Mouse (Mus musculus) liver, embryonic 14.5 days (tissue): ENCODE measurements around the gene Ube2n. TPM values are rescaled to one million over a fixed set of nuclear protein-coding genes. Genes with fewer than 3 reads are reported as not detected.
"Not testable (repeated sequence)": the region's sequence is repeated elsewhere in the genome, so short reads cannot be mapped to it uniquely, and the experiment has no call there.

Source experiments
- ATAC-seq: fragments of 200-750 bp; cut with Nextera tagmentation; 2 replicates; pipeline ENCODE4 v1.8.0; 2017; ENCODE audit warnings: moderate number of reproducible peaks, mild to moderate bottlenecking, moderate library complexity; ENCODE audit not compliant: insufficient read depth
- DNase-seq, 3 experiments: peaks; one replicate each; pipeline ENCODE4 v3.0.0-alpha.2; 2012 to 2013; ENCODE audit warnings: low read depth in 3 of 3, low spot score in 3 of 3
- H3K27ac ChIP-seq: fragments of 300-500 bp; sonication (generic); 2 replicates; pipeline ENCODE4 v1.5.1; 2014; ENCODE audit warnings: moderate library complexity, mild to moderate bottlenecking, control low read depth, inconsistent platforms
- H3K27me3 ChIP-seq: fragments of 300-500 bp; sonication (generic); 2 replicates; pipeline ENCODE4 v1.6.1; 2014; ENCODE audit warnings: mild to moderate bottlenecking, low read length, moderate library complexity; ENCODE audit not compliant: control insufficient read depth, insufficient read depth
- H3K36me3 ChIP-seq: fragments of 300-500 bp; sonication (generic); replicated peaks from 2 replicates; pipeline ENCODE4 v1.6.1; 2014; ENCODE audit warnings: low read depth; ENCODE audit not compliant: control insufficient read depth, insufficient read depth
- H3K4me1 ChIP-seq, 2 experiments: fragments of 200-500 bp in 1 of 2; fragments of 300-500 bp in 1 of 2; sonication (generic) in 1 of 2; replicated peaks; 2 replicates each; pipeline ENCODE4 v1.6.1; 2012 to 2014; ENCODE audit warnings: antibody characterized with exemption in 1 of 2, inconsistent platforms in 1 of 2, low read length in 1 of 2; ENCODE audit not compliant: control insufficient read depth in 2 of 2, insufficient read depth in 2 of 2
- H3K4me2 ChIP-seq: fragments of 300-500 bp; sonication (generic); 2 replicates; pipeline ENCODE4 v1.6.1; 2014; ENCODE audit warnings: low read depth, mild to moderate bottlenecking, control low read depth, moderate library complexity
- H3K4me3 ChIP-seq, 2 experiments: fragments of 200-500 bp in 1 of 2; fragments of 300-500 bp in 1 of 2; sonication (generic) in 1 of 2; 2 replicates each; pipeline ENCODE4 v1.5.1; 2012 to 2014; ENCODE audit warnings: low read depth in 2 of 2, low read length in 2 of 2, mild to moderate bottlenecking in 2 of 2, control low read depth in 1 of 2, inconsistent platforms in 1 of 2, moderate library complexity in 1 of 2; ENCODE audit not compliant: insufficient read depth in 1 of 2
- H3K9ac ChIP-seq: fragments of 300-500 bp; sonication (generic); replicated peaks from 2 replicates; pipeline ENCODE4 v1.6.1; 2014; ENCODE audit warnings: mild to moderate bottlenecking, control low read depth, moderate library complexity
- H3K9me3 ChIP-seq: fragments of 300-500 bp; sonication (generic); 2 replicates; pipeline ENCODE4 v1.6.1; 2016; ENCODE audit warnings: low read length, mixed read lengths; ENCODE audit not compliant: control insufficient read depth
- CTCF ChIP-seq: IDR thresholded peaks from 2 replicates; pipeline ENCODE4 v1.5.1; 2016; ENCODE audit warnings: antibody characterized with exemption, low read depth, control low read depth
- EP300 ChIP-seq: IDR thresholded peaks from 2 replicates; pipeline ENCODE4 v1.6.1; 2016; ENCODE audit warnings: antibody characterized with exemption, low read depth
- WGBS: fragments of 180-500 bp; shearing (Covaris S2); extraction: QIAGEN DNeasy Blood & Tissue Kit; methylation state at CpG from one replicate; pipeline ENCODE4 v1.1.7; 2014; ENCODE audit not compliant: insufficient replicate concordance; 5-methylcytosine and 5-hydroxymethylcytosine counted together
- polyA plus RNA-seq, 2 experiments: library from polyadenylated mRNA; depleted of rRNA in 1 of 2; stranded (reverse) in 1 of 2; unstranded in 1 of 2; fragments of >200 nt; fragmentation: Nextera tagmentation in 1 of 2; extraction: Ambion mirVana in 1 of 2; gene quantifications; 2 replicates each; pipeline versions ENCODE4 v1.2.1 to v1.2.3; 2012 to 2014

The Ube2n gene
- polyA plus RNA-seq, 2 experiments = 78.2 to 137 TPM

DNA sequence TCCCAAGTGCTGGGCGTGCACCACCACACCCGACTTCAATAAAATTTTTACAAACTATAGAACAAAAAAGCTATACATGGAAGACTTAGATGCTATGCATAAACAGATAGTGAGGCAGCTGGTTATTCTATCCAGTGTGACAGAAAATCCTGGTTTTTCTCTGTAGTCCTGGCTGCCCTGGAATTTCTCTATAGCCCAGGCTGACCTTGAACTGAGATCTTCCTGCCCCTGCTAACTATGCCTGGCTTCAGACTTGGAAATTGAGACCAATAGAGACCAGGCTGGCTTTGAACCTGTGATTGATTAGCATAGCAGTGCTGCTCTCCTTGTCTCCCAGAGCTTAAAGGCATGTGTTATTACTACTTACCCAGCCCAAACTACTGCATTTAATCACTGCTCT lies 31.2 kb downstream of the Ube2n start:
- no peaks in the 10 kb centered on the region for H3K27me3 ChIP-seq
- H3K4me3 ChIP-seq = no peak overlapping the region
- DNase-seq = no peak
- H3K9ac ChIP-seq = no peak overlapping the region
- TF ChIP-seq EP300 = no peak
- no peak for TF ChIP-seq CTCF
- H3K4me2 ChIP-seq = no peak overlapping the region
- H3K9me3 ChIP-seq = no peaks in the 10 kb centered on the region
- 87% methylated on average over 2 of the region's 2 CpGs for WGBS
- no peak overlapping the region for H3K27ac ChIP-seq
- H3K4me1 ChIP-seq = no peaks in the 10 kb centered on the region
- no peak for ATAC-seq
- H3K36me3 ChIP-seq = peaks cover 76% of the 10 kb centered on the region

DNA sequence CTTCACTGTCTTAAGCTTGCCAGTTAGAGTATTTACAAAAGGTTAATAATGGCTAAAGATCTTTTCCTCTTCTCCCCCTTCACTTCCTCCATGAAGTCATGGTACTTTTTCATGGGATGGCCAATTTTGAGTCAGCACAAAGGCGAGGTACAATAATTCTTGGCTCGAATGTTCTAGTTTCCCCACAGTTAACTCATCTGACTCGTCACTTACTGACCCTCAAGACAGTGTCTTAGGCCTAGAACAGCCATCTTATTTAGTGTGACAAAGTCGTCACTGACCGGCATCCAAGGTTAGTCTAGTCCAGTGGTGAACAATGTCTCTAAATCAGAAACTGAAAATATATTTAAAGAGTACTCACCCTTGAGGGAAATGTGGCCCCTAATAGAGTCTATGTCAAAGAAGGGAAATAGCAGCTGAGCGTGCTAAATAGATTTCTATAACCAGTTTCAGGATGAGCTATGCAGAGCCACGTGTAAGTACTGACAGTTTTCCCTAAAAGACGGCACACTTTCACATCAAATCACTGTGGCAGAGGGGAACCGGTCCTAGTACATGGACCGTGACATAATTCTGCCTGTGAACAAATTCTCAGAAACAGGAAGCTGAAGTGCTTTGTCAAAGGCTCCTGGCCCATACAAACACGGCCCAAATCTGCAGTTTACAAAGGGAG lies 33.3 kb downstream of the Ube2n start:
- H3K36me3 ChIP-seq = peaks cover 87% of the 10 kb centered on the region
- no peaks in the 10 kb centered on the region for H3K27me3 ChIP-seq
- ATAC-seq (no peak), DNase-seq (no peak)
- H3K9me3 ChIP-seq = no peaks in the 10 kb centered on the region
- H3K27ac ChIP-seq = no peak overlapping the region
- no peak overlapping the region for H3K4me3 ChIP-seq
- no peaks in the 10 kb centered on the region for H3K4me1 ChIP-seq
- no peak for TF ChIP-seq CTCF
- no peak for TF ChIP-seq EP300
- no peak overlapping the region for H3K9ac ChIP-seq
- 84% methylated on average over 11 of the region's 11 CpGs for WGBS
- H3K4me2 ChIP-seq = no peak overlapping the region

DNA sequence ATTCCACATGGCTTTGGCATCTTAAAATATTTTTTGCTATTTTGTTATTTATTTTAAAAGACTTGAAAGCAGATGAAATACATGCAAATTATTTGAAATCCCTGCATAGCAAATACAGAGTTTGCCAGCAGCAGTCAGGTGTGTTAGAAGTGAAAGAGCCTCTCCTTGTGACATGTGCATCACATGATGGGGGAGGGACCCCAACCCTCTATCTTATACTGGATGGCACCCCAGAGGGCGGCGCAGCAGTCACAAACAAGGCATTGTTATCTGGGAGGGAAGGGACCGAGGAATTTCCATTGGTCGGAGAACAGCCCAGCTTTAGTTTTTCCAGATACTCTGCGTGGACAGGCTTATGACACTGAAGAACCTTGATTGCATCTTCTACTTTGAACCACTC lies 34.1 kb downstream of the Ube2n start:
- H3K4me2 ChIP-seq, H3K9me3 ChIP-seq, H3K4me3 ChIP-seq, H3K27ac ChIP-seq, ATAC-seq, DNase-seq, H3K4me1 ChIP-seq, H3K27me3 ChIP-seq, H3K9ac ChIP-seq: not testable (repeated sequence)
- 78% methylated on average over 5 of the region's 5 CpGs for WGBS
- peaks cover 88% of the 10 kb centered on the region for H3K36me3 ChIP-seq

DNA sequence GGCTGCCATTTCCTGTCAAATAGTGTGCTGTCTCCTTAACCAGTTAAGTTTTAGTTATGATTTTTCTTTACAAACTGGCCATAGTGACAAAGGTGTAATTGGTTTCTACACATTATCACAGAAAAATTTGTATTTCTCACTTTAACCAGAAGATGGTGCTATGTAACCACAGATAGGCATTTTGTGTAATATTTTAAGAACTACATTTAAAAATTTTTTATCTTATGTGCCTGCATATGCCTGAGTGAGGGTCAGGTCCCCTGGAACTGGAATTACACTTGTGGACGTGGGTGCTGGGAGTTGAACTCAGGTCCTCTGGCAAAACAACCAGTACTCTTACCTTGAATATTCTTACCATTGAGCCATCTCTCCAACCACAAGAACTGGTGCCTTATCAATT lies 35.6 kb downstream of the Ube2n start:
- Histone ChIP-seq H3K9ac (no peak overlapping the region), H3K27ac (no peak overlapping the region), H3K36me3 (peaks cover 77% of the 10 kb centered on the region), H3K9me3 (no peaks in the 10 kb centered on the region), H3K4me3 (no peak overlapping the region), H3K27me3 (no peaks in the 10 kb centered on the region), H3K4me1 (peaks cover 0 to 8% of the 10 kb centered on the region in 2 experiments; a peak in 2 of 4 replicates), H3K4me2 (no peak overlapping the region)
- TF ChIP-seq EP300 (no peak), CTCF (peak; percentile 39; the same call in 1 of the 2 replicates)
- DNase-seq (no peak), ATAC-seq (no peak)
- WGBS = 32% methylated on average over 1 of the region's 1 CpGs

DNA sequence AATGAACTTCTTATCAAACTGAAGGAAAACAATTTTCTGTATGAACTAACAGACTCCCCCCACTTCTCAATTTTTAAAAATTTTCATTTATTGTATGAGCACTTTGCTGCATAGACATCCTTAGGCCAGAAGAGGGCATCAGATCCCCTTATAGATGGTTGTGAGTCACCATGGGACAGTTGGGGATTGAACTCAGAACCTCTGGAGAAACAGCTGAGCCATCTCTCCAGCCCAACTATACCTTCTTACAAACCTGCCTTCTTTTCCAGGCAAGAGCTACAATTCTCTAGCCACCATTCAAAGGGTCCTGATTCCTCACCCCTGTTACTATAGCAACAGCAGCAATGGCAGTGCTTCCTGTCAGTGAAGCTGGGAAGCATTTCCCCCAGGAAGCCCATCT lies 36.8 kb downstream of the Ube2n start:
- Histone ChIP-seq H3K4me2 (no peak overlapping the region), H3K27ac (no peak overlapping the region), H3K4me1 (peaks cover 0 to 8% of the 10 kb centered on the region in 2 experiments; a peak in 2 of 4 replicates), H3K36me3 (peaks cover 72% of the 10 kb centered on the region), H3K4me3 (no peak overlapping the region), H3K9ac (no peak overlapping the region), H3K27me3 (no peaks in the 10 kb centered on the region), H3K9me3 (no peaks in the 10 kb centered on the region)
- ATAC-seq (no peak), DNase-seq (no peak)
- TF ChIP-seq EP300 (no peak), CTCF (peak; percentile 60)
